Comparison of ENCODE assay signal across 23 mouse cellular contexts in genomic region chr5:54062079-54062478, GRCm38 (mm10).
A peak's percentile ranks its signal among the peaks of the same experiment; 100 is the strongest.
DNase-seq lines count a peak whose midpoint lies in the region; ATAC-seq lines count a peak whose summit lies in the region.
"Had no signal": no experiment of that assay in that cellular context is flagged by ENCODE, and none has a peak within 500 bp of the region (broad histone marks: within the 10 kb centered on the region; RNA-seq: fewer than 3 reads in every experiment).

No protein-coding gene starts in this region.

- H3K27me3 ChIP-seq in hindbrain, embryonic 12.5 days: no peaks in the 10 kb centered on the region
- H3K27me3 ChIP-seq: midbrain, embryonic 15.5 days; neural tube, embryonic 15.5 days had no signal

- ATAC-seq in hindbrain, embryonic 12.5 days (ENCODE audit: low FRiP score): no peak
- ATAC-seq: liver, postnatal 0 days; midbrain, embryonic 15.5 days had no signal

- WGBS in hindbrain, embryonic 12.5 days: 88% methylated on average over 7 of the region's 7 CpGs

- DNase-seq in frontal cortex, adult 2 months (ENCODE audit: extremely low spot score in 1 of 2, low spot score in 1 of 2): peak; percentile 33 to 47
- no peak for DNase-seq in frontal cortex, postnatal 14 days (ENCODE audit: low spot score in 2 of 2)
- DNase-seq in left cerebral cortex, adult 18-20 months (ENCODE audit: low spot score in 2 of 2): peak; percentile 27 to 49
- DNase-seq in left cerebral cortex, adult 9 months (ENCODE audit: low spot score in 2 of 2): no peak
- peak; percentile 79 for DNase-seq in brain, adult 2 months (ENCODE audit: low read depth, low spot score)
- peak; percentile 65 to 70 for DNase-seq in layer of hippocampus, postnatal 36 days
- DNase-seq in cerebellum, adult 11 months: no peak
- DNase-seq: adrenal gland, postnatal 25 days; cerebellum, adult 18-20 months; cerebellum, postnatal 36 days; kidney, adult 18-20 months; liver, postnatal 0 days; lung, postnatal 10 days; spleen, adult 18-20 months; thymus, postnatal 4 days had no signal

- no peaks in the 10 kb centered on the region for H3K9me3 ChIP-seq in hindbrain, embryonic 12.5 days (replicated peaks)
- H3K9me3 ChIP-seq: forebrain, embryonic 10.5 days; G1E; heart, embryonic 10.5 days; hindbrain, embryonic 10.5 days; limb, embryonic 10.5 days; midbrain, embryonic 15.5 days; neural tube, embryonic 15.5 days had no signal

- no peak overlapping the region for H3K4me3 ChIP-seq in hindbrain, embryonic 12.5 days
- H3K4me3 ChIP-seq: forebrain, embryonic 10.5 days; heart, embryonic 10.5 days; hindbrain, embryonic 10.5 days; limb, embryonic 10.5 days; midbrain, embryonic 15.5 days; neural tube, embryonic 15.5 days had no signal

- no peak overlapping the region for H3K4me2 ChIP-seq in hindbrain, embryonic 12.5 days (replicated peaks)
- H3K4me2 ChIP-seq: midbrain, embryonic 15.5 days; neural tube, embryonic 15.5 days had no signal

- no peaks in the 10 kb centered on the region for H3K4me1 ChIP-seq in hindbrain, embryonic 12.5 days
- H3K4me1 ChIP-seq: forebrain, embryonic 10.5 days; heart, embryonic 10.5 days; hindbrain, embryonic 10.5 days; limb, embryonic 10.5 days; midbrain, embryonic 15.5 days; neural tube, embryonic 15.5 days had no signal

- H3K36me3 ChIP-seq in hindbrain, embryonic 12.5 days: 0 out of 2 replicates have a peak, but pooled peaks cover 3% of the 10 kb centered on the region
- H3K36me3 ChIP-seq: neural tube, embryonic 15.5 days had no signal

- H3K9ac ChIP-seq in hindbrain, embryonic 12.5 days: no peak overlapping the region
- H3K9ac ChIP-seq: liver, postnatal 0 days; midbrain, embryonic 15.5 days; neural tube, embryonic 15.5 days had no signal

- H3K27ac ChIP-seq in hindbrain, embryonic 12.5 days: no peak overlapping the region
- H3K27ac ChIP-seq: forebrain, embryonic 10.5 days; heart, embryonic 10.5 days; hindbrain, embryonic 10.5 days; limb, embryonic 10.5 days; midbrain, embryonic 15.5 days; neural tube, embryonic 15.5 days had no signal

Comparison
In these comparisons a context has a peak if more than half of its experiments do, and no peak if none do; other contexts are left out.
1. DNase-seq: peak in frontal cortex, adult 2 months (2 of 2), left cerebral cortex, adult 18-20 months (2 of 2), brain, adult 2 months (single experiment) and layer of hippocampus, postnatal 36 days (2 of 2); none in frontal cortex, postnatal 14 days (0 of 2), left cerebral cortex, adult 9 months (0 of 2) and cerebellum, adult 11 months (single experiment).